Mouse (Mus musculus): ENCODE data around the gene Nxpe4.

Gene Nxpe4

DNA sequence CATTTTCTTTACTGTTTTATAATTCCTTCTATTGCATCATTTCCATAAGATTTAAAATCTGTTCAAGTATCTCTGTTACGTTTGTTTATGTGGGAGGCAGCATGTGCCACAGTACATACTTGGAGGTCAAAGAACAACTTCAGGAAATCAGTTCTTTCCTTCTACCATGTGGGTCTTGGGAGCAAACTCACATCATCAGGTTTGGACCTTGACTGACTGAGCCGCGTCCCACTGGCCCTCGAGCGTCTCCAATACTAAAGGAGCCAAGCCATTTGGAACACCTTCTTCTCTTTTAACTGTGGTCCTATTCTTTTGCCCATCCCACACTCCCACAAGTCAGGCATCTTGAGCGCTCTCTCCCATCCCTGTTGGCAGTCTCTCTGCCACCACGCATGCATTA, 167.8 kb downstream of the Nxpe4 start:
- no peak for DNase-seq (ENCODE audit: low spot score)

DNA sequence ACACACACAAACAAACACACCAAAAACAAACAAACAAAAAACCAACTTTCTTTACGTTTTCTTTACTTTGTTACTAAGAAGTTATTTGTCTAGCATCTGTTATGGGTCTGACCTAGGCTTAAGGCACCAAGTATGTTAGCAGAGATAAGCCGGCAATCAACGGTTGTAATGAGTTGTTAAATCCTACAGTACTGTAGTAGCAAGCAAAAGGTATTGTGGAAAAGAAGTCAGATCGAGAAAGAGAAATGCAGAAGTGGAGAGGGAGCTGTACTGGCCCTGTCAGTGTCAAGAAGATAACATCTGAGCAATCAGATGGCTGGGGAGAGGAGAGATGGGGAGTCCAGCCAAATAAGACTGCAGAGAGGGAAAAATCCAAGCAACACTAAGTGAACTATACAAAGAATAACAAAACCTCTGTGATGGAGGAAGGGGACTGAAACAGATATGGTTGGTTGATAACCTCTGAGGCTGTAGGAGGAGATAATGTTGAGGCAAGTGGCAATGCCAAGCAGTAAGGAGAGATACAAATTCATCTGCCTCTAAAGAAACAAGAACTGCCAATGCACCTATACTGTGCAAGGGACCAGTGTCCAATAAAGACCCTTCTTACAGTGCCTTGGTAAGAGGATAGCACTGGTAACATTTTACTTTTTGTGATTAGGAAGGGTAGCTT, 177.1 kb downstream of the Nxpe4 start:
- DNase-seq (ENCODE audit: low spot score) = no peak

DNA sequence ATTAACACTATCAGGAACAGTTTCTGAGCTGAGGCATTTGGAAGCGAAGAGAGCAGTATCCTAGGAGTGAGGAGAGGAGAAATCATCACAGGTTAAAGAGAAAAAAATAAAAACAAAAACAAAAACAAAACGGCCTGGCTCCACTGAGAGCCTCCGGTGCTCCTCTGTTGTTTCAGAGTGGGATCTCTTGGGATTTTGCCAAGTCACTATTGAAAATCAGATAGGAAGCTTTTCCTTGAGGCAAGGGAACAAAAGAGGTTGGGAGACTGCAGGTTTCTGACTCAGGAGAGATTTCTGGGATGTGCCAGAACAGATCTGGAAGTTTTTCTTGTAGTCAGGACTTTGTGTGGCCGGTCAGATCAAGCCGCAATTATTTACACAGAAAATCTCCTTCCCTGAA, 177.7 kb downstream of the Nxpe4 start:
- no peak for DNase-seq (ENCODE audit: low spot score)

DNA sequence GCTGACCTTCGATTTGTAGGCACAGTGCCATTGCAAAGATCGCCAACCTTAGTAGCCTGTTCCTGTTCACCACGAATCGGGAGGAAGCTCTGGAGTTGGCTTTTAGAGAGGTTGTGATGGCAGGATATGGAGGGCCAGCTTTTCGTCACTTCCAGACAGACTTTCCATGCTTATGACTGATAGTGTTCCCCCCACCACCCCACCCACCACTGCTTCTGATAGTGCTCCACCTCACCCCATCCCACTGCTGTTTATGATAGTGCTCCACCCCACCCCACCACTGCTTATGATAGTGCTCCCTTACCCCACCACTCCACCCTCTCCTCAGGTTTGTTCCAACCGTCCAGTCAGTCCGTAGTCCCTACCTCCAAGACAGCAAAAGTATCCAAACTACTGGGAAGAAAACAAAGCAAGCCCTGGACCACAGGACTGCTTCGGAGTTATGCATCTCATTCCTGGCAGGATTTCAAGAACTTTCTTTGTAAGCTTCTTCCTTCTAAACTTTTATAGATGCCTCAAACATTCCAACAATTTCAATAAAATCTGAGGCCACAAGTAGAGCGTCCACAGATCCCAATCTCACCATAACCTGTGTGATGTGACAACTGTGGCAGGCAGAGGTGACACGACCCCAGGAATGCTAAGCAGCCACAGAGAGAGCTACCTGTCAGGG, 179.0 kb downstream of the Nxpe4 start:
- no peak for DNase-seq (ENCODE audit: low spot score)

DNA sequence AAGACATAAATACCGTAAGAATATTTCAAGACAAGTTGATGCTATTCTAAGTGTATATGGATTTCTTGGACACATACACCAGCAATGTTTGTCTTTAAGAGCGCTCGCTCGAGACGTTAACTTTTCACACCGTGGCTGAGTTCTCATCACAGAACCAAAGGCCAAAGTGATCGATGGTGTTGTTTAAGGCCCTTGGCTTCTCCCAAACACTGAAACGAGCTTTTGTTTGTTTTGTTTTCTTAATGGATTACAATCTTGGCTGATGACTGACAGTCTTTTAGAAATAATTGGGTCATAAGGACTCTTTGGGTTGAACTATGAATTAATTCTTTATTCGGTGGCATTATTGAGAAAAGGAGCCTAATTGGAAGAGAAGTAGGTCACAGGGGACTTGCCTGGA, 183.6 kb downstream of the Nxpe4 start:
- DNase-seq (ENCODE audit: low spot score) = no peak

DNA sequence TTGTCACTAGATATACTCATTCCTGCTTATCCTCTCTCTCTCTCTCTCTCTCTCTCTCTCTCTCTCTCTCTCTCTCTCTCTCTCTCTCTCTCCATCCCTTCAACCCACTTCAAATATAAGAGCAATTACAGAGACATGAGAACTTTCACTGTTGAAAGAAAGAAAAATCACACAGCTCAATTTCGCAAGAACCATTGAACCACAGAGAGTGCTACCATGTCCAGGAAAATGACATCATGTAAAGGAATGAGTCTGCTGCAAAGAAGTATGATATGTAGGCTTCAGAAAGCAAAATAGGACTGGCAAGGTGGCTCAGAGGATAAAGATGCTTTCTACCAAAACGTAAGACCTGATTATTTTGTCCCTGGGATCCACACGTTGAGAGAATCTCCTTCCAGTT, 184.0 kb downstream of the Nxpe4 start:
- no peak for DNase-seq (ENCODE audit: low spot score)

DNA sequence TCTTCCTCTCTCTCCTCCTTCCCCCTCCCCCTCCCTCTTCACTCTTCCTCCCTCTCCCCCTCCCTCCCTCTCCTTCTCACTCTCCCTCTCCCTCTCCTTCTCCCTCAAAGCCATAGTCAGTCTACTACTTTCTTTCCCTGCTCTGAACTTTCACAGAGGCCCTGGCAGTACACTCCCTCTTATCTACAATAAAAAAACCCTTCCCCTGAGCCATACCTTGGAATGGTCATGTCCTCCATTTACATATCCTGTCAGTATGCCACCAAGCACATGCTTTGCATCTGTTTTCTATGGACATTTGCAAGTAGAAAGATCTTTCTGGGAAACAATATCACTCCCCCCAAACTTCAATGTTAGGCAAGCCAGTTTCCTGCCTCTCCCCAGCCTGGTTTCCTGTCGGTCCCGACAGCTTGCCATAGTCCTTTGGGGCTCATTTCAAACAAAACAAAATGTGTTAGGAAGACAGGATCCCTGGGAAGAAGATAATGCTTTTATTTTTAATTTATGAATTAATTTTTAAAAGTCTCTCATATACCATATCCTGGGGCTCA, 191.4 kb downstream of the Nxpe4 start, which contains the start of gene Nxpe2:
TSS of gene Nxpe2 (minus strand) at position 307 of the 551 bp plus-strand sequence.
- no peak for DNase-seq (ENCODE audit: low spot score)

DNA sequence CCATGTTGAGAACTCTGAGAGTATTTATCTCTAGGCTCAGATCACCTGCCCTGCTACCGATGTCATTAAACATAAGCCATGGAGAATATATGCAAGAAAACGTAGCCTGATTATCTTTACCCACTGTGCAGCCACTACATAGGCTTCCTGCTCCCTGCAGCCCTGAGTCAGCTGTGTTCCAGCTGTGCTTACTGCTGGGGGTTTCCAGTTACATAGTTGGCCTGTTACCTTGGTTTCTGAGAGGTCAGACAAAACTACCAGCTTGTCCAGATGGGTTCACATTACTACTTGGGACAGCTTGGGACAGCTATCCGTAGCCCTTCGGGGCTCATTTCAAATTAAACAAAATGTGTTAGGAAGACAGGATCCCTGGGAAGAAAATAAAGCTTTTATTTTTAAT, 192.3 kb downstream of the Nxpe4 start:
- DNase-seq (ENCODE audit: low spot score) = peak; percentile 62

DNA sequence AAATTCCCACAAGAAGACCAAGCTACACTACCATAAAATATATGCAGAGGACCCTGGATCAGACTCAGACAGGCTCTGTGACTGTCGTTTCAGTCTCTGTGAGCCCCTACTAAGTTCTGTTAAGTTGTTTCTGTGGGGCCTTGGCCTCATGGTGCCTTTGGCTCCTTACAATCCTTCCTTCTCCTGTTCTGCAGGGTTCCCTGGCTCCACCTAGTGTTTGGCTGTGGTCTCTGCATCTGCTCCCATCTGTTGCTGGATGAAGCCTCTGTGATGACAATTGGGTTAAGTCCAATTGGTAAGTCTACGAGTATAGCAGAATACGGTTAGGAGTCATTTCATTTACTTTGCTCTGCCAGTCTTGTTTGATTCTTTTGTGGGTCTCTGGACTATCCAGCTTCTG, 193.0 kb downstream of the Nxpe4 start:
- peak; percentile 79 for DNase-seq (ENCODE audit: low spot score)

DNA sequence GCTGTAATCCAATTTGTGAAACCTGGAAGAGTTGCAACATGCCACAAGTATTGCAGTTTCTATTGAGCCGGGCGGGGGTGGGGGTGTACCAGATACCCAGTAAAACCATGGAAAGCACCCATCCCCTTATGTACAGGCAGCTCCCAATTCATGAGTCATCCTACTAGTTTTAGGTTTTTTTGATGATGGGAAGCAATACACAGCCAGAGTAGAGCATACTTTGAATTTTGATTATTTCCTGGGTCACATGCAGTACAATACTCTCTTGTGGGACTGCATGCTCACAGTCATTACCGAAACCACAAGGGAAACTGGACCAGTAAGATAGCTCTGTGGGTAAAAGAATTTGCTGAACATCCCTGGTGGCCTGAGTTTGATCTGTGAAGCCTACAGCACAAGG, 195.3 kb downstream of the Nxpe4 start:
- no peak for DNase-seq (ENCODE audit: low spot score)

DNA sequence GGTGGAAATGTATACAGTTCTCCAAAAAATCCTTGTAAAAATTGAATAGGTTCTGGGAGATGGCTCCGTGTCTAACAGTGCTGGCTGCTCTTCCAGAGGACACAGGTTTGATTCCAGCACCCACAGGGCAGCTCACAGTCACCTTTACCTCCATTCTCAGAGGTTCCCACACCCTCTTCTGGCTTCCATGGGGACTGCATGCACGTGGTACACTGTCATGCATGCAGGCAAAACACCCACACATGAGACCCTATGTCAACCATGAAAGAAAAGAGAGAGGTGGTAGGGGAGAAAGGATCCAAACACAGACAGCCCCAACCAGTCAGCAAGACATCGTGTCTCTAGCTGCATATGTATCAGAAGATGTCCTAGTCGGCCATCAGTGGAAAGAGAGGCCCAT, 199.0 kb downstream of the Nxpe4 start:
- DNase-seq (ENCODE audit: low spot score) = no peak

DNA sequence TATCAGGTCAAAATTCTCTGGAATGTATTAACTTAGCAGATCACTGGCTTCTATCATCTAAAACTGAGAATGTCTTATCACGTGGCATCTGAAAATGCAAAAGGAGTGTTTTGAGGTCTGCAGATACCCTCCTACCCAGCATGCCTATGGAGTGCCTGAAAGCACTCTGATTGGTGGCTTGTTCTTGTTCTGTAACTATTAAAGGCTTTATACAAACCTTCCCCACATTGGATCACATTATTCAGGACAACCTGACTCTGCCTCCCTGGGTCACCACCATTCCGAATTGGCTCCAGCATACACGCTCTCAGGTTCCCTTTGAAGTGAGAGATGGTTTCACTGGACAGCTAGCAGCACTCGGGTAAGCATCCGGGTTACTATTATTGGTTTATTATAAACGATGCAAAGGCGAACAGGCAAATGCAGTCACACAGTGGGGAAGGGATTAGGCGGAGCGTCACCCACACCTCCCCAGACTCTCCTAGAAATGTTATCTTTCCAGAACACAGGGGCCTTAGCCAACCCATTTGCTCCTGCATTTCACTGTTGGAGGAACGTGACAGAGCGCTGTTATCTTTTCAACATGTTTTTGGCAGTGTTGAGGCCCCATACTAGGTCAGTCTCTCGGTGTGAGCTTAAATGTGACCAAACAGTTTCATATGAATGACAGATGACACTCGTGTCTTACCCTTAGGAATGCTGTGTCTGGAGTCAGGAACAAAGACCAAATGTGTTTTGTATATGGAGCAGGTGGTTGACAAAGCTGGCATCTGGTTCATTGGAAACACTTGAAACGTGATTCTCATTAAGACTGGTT, 200.2 kb downstream of the Nxpe4 start:
- DNase-seq (ENCODE audit: low spot score) = peak; percentile 8

DNA sequence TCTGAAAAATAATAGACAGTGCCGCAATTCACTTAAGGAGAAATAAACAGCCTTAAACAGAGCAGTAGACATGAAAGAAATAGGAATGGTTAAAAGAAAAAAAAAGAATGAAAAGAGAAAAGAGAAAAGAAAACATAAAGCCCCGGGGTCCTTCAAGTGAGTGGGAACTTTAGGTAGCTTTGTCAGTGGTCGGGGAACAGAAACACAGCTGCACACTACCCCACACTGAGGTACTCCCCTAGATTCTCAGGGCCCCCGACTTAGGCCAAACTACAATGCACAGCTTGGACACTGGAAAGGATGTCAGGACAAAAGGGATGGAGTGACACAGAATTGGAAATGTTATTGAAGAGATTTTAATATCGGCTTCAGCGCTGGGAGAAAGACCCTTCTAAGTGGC, 200.9 kb downstream of the Nxpe4 start:
- no peak for DNase-seq (ENCODE audit: low spot score)

DNA sequence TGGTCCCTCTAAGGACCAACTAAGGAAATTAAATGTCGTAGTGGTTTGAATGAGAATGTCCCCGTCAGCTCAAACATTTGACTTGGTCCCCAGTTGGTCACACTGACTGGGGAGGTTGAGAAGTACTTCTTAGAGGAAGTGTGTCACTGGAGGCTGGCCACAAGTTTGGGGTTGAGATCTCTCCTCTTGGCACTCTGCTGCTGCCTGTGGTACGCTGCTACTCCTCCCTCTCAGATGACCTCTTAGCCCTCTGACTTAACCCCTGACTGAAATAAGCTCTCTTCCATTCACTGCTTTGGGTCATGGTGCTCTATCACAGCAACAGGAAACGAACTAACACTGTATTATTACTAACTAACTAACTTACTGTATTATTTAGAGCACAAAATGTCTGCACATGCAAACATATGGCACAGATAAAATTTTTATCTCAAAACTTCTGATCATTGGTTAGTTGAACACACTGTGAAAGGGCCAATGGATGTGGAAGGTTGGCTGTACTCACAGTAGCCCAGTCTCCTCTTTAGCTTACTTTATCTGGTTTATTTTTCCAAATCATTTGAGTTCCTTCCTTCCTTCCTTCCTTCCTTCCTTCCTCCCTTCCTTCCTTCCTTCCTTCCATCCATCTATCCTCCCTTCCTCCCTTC, 211.5 kb downstream of the Nxpe4 start:
- no peak for DNase-seq (ENCODE audit: low spot score)

DNA sequence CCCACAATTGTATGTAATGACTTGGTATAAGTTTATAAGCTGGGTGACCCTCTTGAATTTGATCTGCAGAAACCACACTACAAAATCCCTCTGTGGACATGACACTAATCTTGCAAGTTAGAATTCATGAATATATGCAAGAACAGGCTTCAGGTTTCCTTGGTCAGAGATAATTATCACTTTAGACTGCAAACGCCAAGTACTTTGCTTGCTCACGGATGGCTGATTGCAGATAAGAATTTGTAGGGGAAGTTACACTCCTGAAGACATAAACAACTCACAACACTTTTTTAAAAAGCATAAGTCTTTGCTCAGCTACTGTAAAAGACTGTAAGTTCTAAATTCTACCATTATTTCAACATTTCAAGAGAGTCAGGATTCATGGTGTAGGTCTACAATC, 212.5 kb downstream of the Nxpe4 start:
- DNase-seq (ENCODE audit: low spot score) = no peak

DNA sequence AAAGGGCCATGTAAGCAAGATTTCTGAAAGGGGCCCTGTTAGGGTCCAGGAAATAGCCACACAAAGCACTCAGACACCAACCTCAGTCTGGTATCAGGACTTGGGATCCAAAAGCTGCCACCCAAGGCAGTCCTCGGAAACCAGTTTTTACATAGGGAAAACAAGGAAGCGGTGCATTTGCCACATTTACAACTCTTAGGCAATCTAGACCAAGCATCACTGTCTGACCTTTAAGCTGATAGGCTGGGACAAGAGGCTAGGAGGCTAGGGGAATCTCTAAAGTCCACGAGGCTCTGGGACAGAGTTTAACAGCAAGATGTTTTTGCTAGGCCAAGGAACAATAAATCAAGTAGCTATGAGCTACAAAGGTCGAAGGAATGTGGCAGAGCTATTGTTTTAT, 226.6 kb downstream of the Nxpe4 start:
- DNase-seq (ENCODE audit: low spot score) = no peak

DNA sequence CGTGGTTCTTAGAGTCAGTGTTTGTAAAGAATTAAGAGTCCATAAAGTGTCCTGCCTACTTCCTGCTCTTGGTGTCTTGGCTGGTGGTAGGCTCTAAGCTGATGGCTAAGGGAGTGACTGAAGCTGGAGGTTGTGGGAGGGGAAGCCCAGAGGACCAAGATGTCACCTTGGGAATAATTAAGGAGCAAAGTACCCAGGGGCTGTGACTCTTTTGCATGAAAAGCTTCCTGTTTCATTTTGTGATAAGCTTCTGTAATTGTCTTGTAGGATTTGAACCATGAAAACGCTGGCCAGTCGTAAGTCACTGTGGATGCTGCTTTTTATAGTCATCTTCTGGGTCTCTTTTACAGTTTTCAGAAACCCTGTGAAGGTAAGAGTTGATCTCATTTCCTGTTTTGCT, 228.2 kb downstream of the Nxpe4 start:
- no peak for DNase-seq (ENCODE audit: low spot score)

DNA sequence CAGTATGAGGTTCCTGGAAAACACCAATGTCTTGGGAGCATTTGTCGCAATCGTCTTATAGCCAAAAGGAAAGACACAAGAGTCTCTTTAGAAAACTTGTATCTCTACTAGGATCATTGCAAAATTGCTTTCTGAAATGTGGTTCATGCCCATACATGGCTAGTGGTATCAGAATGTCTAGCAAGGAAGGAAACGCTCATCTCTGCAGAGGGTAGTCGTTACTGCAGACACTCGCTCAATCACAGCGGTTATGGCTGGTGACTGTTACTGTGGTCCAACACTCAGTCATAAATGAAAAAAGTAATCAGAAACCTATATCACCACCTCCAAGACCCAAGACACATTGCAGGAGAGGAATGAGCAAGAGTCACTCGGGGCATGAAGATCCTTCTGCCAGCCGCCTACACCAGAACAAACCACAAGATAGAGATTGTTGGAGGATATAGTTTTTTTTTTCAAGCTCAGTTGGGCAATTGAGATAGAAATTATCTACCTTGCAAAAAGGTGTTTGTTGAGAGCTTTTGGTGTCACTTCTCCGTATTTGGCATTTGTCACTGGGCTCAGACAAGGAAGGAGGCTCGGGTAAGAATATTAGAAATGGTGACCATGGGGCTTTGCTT, 241.9 kb downstream of the Nxpe4 start:
- DNase-seq (ENCODE audit: low spot score) = no peak

DNA sequence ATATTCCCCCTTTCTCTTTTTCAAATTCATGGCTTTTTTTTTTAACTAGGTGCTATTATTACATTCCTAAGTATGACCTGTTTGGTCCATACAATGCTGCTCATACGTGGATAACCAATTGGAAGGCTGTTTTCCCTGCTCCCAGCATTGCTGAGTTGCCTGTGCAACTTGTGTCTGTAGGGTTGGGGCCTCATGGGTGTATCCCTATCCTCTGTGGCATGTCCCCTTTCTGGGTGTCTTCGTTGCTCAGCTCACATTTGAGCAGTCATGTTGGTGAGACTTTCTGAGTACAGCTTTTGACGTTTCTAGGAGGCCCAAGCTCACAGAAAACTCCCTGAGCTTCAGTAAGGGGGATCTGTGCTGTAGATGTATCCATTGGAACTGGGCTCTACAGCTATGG, 242.9 kb downstream of the Nxpe4 start:
- no peak for DNase-seq (ENCODE audit: low spot score)

DNA sequence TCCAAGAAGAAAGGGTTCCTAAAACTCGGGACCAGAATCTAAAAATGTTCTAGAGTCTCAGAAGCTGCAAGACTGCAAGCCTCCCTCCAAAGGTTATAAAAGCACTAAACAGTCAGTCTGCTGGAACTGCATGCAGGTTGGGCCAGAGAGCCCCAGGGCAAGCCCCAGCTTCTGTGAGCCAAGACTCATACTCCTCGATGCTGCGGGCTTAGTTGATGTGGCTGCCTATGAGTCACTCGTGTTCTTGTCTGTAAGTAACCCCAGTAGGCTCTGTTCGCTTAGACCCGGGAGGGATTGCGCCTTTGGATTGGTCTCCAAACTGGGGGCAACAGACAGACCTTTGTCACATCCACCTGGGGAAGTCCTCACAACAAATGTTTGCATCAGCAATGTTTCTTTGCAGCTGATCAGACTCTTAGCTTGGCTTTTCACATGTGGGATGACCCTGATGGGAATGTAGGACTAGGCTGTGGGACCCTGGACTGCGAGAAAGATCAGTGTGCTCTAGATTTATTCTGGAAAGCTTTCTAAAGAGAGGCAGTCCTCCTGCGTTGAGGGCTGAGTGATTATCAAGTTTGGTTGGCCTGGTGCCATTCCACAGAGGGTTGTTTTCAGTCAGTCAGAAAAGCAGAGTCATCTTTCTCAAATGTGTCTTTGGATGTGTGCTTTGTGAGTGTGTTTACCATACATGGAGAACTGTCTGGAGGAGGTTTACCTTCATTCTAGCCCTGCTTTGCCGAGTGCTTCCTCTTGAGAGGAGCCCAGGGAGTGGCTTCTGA, 245.9 kb downstream of the Nxpe4 start:
- no peak for DNase-seq (ENCODE audit: low spot score)

Data from embryo, embryonic 10.5 days (tissue).